Mouse (Mus musculus): ENCODE data around the gene Olfr639. TPM values are rescaled to one million over a fixed set of nuclear protein-coding genes. Genes with fewer than 3 reads are reported as not detected.

Olfr639 gene
- polyA plus RNA-seq (2015; fragmentation: Nextera tagmentation; extraction: Ambion mirVana): 0.04 TPM in 1 of 2 replicates, not detected in the other

GRCm38 (mm10) chr7:104017203-104017602 lies at the start of gene Olfr639:
Olfr639 (minus strand) TSS chr7:104017303.
- Histone ChIP-seq H3K9me3 (no peaks in the 10 kb centered on the region), H3K27me3 (replicated peaks) (no peaks in the 10 kb centered on the region), H3K4me2 (no peak within 1 kb of the TSS), H3K36me3 (replicated peaks) (no peaks in the 10 kb centered on the region), H3K4me3 (no peak within 1 kb of the TSS), H3K27ac (no peak within 1 kb of the TSS), H3K9ac (no peak within 1 kb of the TSS), H3K4me1 (no peaks in the 10 kb centered on the region)
- no peak for ATAC-seq (replicated peaks)

GRCm38 (mm10) chr7:104061345-104061744 lies 44.2 kb upstream of the Olfr639 start, which contains the start of gene 4930516K23Rik:
4930516K23Rik (minus strand) TSS chr7:104061445.
- Histone ChIP-seq H3K9me3 (no peaks in the 10 kb centered on the region), H3K4me2 (no peak within 1 kb of the TSS), H3K27ac (no peak within 1 kb of the TSS), H3K4me3 (no peak within 1 kb of the TSS), H3K9ac (no peak within 1 kb of the TSS), H3K36me3 (replicated peaks) (no peaks in the 10 kb centered on the region), H3K4me1 (no peaks in the 10 kb centered on the region), H3K27me3 (replicated peaks) (no peaks in the 10 kb centered on the region)
- ATAC-seq (replicated peaks): no peak
- 53% methylated on average over 2 of the region's 2 CpGs for WGBS

- no peak overlapping the region for H3K27ac ChIP-seq
- no peaks in the 10 kb centered on the region for H3K27me3 ChIP-seq (replicated peaks)
- no peak overlapping the region for H3K4me2 ChIP-seq
- no peaks in the 10 kb centered on the region for H3K4me1 ChIP-seq
- no peaks in the 10 kb centered on the region for H3K9me3 ChIP-seq
- H3K36me3 ChIP-seq (replicated peaks): no peaks in the 10 kb centered on the region
- ATAC-seq (replicated peaks): no peak
- H3K4me3 ChIP-seq: no peak overlapping the region
- 94% methylated on average over 1 of the region's 1 CpGs for WGBS
- H3K9ac ChIP-seq: no peak overlapping the region
Observed at GRCm38 (mm10) chr7:104059215-104059614, 42.1 kb upstream of the Olfr639 start.

- Histone ChIP-seq H3K4me2 (no peak within 1 kb of the TSS), H3K36me3 (replicated peaks) (no peaks in the 10 kb centered on the region), H3K9ac (no peak within 1 kb of the TSS), H3K4me1 (no peaks in the 10 kb centered on the region), H3K27ac (no peak within 1 kb of the TSS), H3K9me3 (no peaks in the 10 kb centered on the region), H3K27me3 (replicated peaks) (no peaks in the 10 kb centered on the region), H3K4me3 (no peak within 1 kb of the TSS)
- no peak for ATAC-seq (replicated peaks)
- WGBS: 80% methylated on average over 1 of the region's 1 CpGs
Observed at GRCm38 (mm10) chr7:104052566-104052965, 35.5 kb upstream of the Olfr639 start, which contains the start of gene Olfr642. Olfr642 (minus strand) TSS chr7:104052666.

- Histone ChIP-seq H3K9ac (no peak overlapping the region), H3K27ac (no peak overlapping the region), H3K4me2 (no peak overlapping the region), H3K27me3 (replicated peaks) (no peaks in the 10 kb centered on the region), H3K9me3 (no peaks in the 10 kb centered on the region), H3K4me3 (no peak overlapping the region), H3K36me3 (replicated peaks) (no peaks in the 10 kb centered on the region), H3K4me1 (no peaks in the 10 kb centered on the region)
- WGBS: 89% methylated on average over 4 of the region's 4 CpGs
- no peak for ATAC-seq (replicated peaks)
Observed at GRCm38 (mm10) chr7:104050745-104051144, 33.6 kb upstream of the Olfr639 start.

- H3K27ac ChIP-seq: no peak within 1 kb of the TSS
- H3K27me3 ChIP-seq (replicated peaks): no peaks in the 10 kb centered on the region
- H3K9me3 ChIP-seq: no peaks in the 10 kb centered on the region
- H3K4me1 ChIP-seq: no peaks in the 10 kb centered on the region
- H3K4me2 ChIP-seq: no peak within 1 kb of the TSS
- H3K9ac ChIP-seq: no peak within 1 kb of the TSS
- WGBS: 73% methylated on average over 1 of the region's 1 CpGs
- ATAC-seq (replicated peaks): no peak
- H3K36me3 ChIP-seq (replicated peaks): no peaks in the 10 kb centered on the region
- H3K4me3 ChIP-seq: no peak within 1 kb of the TSS
Observed at GRCm38 (mm10) chr7:104035145-104035544, 18.0 kb upstream of the Olfr639 start, which contains the start of gene Olfr641. Olfr641 (plus strand) TSS chr7:104035445.

GRCm38 (mm10) chr7:104026978-104027377 lies 9.9 kb upstream of the Olfr639 start:
- ATAC-seq (replicated peaks): no peak
- Histone ChIP-seq H3K27ac (no peak overlapping the region), H3K4me1 (no peaks in the 10 kb centered on the region), H3K4me3 (no peak overlapping the region), H3K9me3 (no peaks in the 10 kb centered on the region), H3K4me2 (no peak overlapping the region), H3K27me3 (replicated peaks) (no peaks in the 10 kb centered on the region), H3K9ac (no peak overlapping the region), H3K36me3 (replicated peaks) (no peaks in the 10 kb centered on the region)
- WGBS: 85% methylated on average over 3 of the region's 3 CpGs

GRCm38 (mm10) chr7:104025473-104025872 lies 8.4 kb upstream of the Olfr639 start, which contains the start of gene Olfr640:
Olfr640 (minus strand) TSS chr7:104025573.
- no peaks in the 10 kb centered on the region for H3K36me3 ChIP-seq (replicated peaks)
- H3K4me2 ChIP-seq: no peak within 1 kb of the TSS
- no peak within 1 kb of the TSS for H3K4me3 ChIP-seq
- 84% methylated on average over 6 of the region's 6 CpGs for WGBS
- no peaks in the 10 kb centered on the region for H3K27me3 ChIP-seq (replicated peaks)
- H3K9ac ChIP-seq: no peak within 1 kb of the TSS
- ATAC-seq (replicated peaks): no peak
- no peaks in the 10 kb centered on the region for H3K9me3 ChIP-seq
- H3K4me1 ChIP-seq: no peaks in the 10 kb centered on the region
- no peak within 1 kb of the TSS for H3K27ac ChIP-seq

GRCm38 (mm10) chr7:104021651-104022050 lies 4.5 kb upstream of the Olfr639 start:
- H3K9ac ChIP-seq: no peak overlapping the region
- no peaks in the 10 kb centered on the region for H3K9me3 ChIP-seq
- no peak overlapping the region for H3K27ac ChIP-seq
- no peaks in the 10 kb centered on the region for H3K27me3 ChIP-seq (replicated peaks)
- 92% methylated on average over 6 of the region's 6 CpGs for WGBS
- no peak overlapping the region for H3K4me3 ChIP-seq
- no peak overlapping the region for H3K4me2 ChIP-seq
- H3K4me1 ChIP-seq: no peaks in the 10 kb centered on the region
- no peak for ATAC-seq (replicated peaks)
- H3K36me3 ChIP-seq (replicated peaks): no peaks in the 10 kb centered on the region

- no peak overlapping the region for H3K4me2 ChIP-seq
- no peaks in the 10 kb centered on the region for H3K9me3 ChIP-seq
- H3K4me1 ChIP-seq: no peaks in the 10 kb centered on the region
- H3K27me3 ChIP-seq (replicated peaks): no peaks in the 10 kb centered on the region
- H3K36me3 ChIP-seq (replicated peaks): no peaks in the 10 kb centered on the region
- ATAC-seq (replicated peaks): no peak
- WGBS: 95% methylated on average over 1 of the region's 1 CpGs
- no peak overlapping the region for H3K9ac ChIP-seq
- H3K4me3 ChIP-seq: no peak overlapping the region
- no peak overlapping the region for H3K27ac ChIP-seq
Observed at GRCm38 (mm10) chr7:104018953-104019352, 1.9 kb upstream of the Olfr639 start.

- Histone ChIP-seq H3K4me2 (no peak overlapping the region), H3K27ac (no peak overlapping the region), H3K9me3 (no peaks in the 10 kb centered on the region), H3K4me3 (no peak overlapping the region), H3K36me3 (replicated peaks) (no peaks in the 10 kb centered on the region), H3K4me1 (no peaks in the 10 kb centered on the region), H3K9ac (no peak overlapping the region), H3K27me3 (replicated peaks) (no peaks in the 10 kb centered on the region)
- no peak for ATAC-seq (replicated peaks)
Observed at GRCm38 (mm10) chr7:103999124-103999523, 18.0 kb downstream of the Olfr639 start.

GRCm38 (mm10) chr7:103998446-103998845 lies 18.7 kb downstream of the Olfr639 start, which contains the start of gene Olfr638:
Olfr638 (plus strand) TSS chr7:103998746.
- Histone ChIP-seq H3K27ac (no peak within 1 kb of the TSS), H3K9ac (no peak within 1 kb of the TSS), H3K9me3 (no peaks in the 10 kb centered on the region), H3K4me2 (no peak within 1 kb of the TSS), H3K36me3 (replicated peaks) (no peaks in the 10 kb centered on the region), H3K27me3 (replicated peaks) (no peaks in the 10 kb centered on the region), H3K4me3 (no peak within 1 kb of the TSS), H3K4me1 (no peaks in the 10 kb centered on the region)
- ATAC-seq (replicated peaks): no peak

GRCm38 (mm10) chr7:103971782-103972181 lies 45.3 kb downstream of the Olfr639 start:
- 59% methylated on average over 1 of the region's 1 CpGs for WGBS
- no peaks in the 10 kb centered on the region for H3K9me3 ChIP-seq
- no peaks in the 10 kb centered on the region for H3K27me3 ChIP-seq (replicated peaks)
- no peak overlapping the region for H3K27ac ChIP-seq
- no peak overlapping the region for H3K4me3 ChIP-seq
- H3K4me2 ChIP-seq: no peak overlapping the region
- H3K36me3 ChIP-seq (replicated peaks): no peaks in the 10 kb centered on the region
- H3K9ac ChIP-seq: no peak overlapping the region
- no peak for ATAC-seq (replicated peaks)
- no peaks in the 10 kb centered on the region for H3K4me1 ChIP-seq

All from midbrain, embryonic 15.5 days (tissue).